ENCODE assay signal across 26 mouse cellular contexts in the genomic region with DNA sequence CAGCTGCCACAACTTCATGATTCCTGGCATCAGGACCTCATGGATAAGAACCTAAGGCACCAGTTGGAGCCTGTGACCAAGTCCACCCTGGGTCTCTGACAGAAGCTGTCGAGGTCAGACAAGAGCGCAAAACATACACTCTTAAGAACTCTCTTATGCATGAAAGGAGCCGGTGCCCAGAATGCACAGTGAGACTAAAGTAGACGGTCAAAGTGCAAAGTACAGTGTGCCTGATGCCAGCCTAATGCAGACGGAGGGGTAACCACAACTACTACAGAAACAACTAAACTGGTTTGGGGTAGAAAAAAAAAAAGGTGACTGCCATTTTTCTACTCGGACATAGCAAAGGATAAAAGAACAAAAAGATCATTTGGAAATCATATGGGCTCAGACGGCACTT. TPM values are rescaled to one million over a fixed set of nuclear protein-coding genes. Genes with fewer than 3 reads are reported as not detected.
DNase-seq lines count a peak whose midpoint lies in the region; ATAC-seq and TF ChIP-seq lines count a peak whose summit lies in the region.
"Had no signal": no experiment of that assay in that cellular context is flagged by ENCODE, and none has a peak within 500 bp of the region (broad histone marks: within the 10 kb centered on the region; RNA-seq: fewer than 3 reads in every experiment).

No protein-coding gene starts in this region.

- no peaks in the 10 kb centered on the region for H3K27me3 ChIP-seq in kidney, embryonic 14.5 days (ENCODE audit: control insufficient read depth, insufficient read depth, low read length)
- no peaks in the 10 kb centered on the region for H3K27me3 ChIP-seq in intestine, postnatal 0 days (replicated peaks; ENCODE audit: control insufficient read depth, insufficient read depth, low read length)
- H3K27me3 ChIP-seq in kidney, embryonic 15.5 days: no peaks in the 10 kb centered on the region
- H3K27me3 ChIP-seq: hindbrain, embryonic 15.5 days; limb, embryonic 13.5 days; midbrain, embryonic 13.5 days; neural tube, embryonic 13.5 days; Patski had no signal

- WGBS in kidney, embryonic 14.5 days: 88% methylated on average over 7 of the region's 7 CpGs
- 54% methylated on average over 7 of the region's 7 CpGs for WGBS in intestine, postnatal 0 days
- 86% methylated on average over 7 of the region's 7 CpGs for WGBS in kidney, embryonic 15.5 days

- no peaks in the 10 kb centered on the region for H3K9me3 ChIP-seq in kidney, embryonic 14.5 days (ENCODE audit: control insufficient read depth, low read length)
- no peaks in the 10 kb centered on the region for H3K9me3 ChIP-seq in intestine, postnatal 0 days (ENCODE audit: control insufficient read depth)
- H3K9me3 ChIP-seq in kidney, embryonic 15.5 days (replicated peaks): no peaks in the 10 kb centered on the region
- H3K9me3 ChIP-seq: hindbrain, embryonic 10.5 days; hindbrain, embryonic 15.5 days; limb, embryonic 13.5 days; midbrain, embryonic 13.5 days; neural tube, embryonic 13.5 days had no signal

- no peaks in the 10 kb centered on the region for H3K36me3 ChIP-seq in kidney, embryonic 14.5 days (ENCODE audit: control insufficient read depth, insufficient read depth, low read length)
- no peaks in the 10 kb centered on the region for H3K36me3 ChIP-seq in intestine, postnatal 0 days (ENCODE audit: control insufficient read depth, insufficient read depth)
- no peaks in the 10 kb centered on the region for H3K36me3 ChIP-seq in kidney, embryonic 15.5 days
- H3K36me3 ChIP-seq: hindbrain, embryonic 10.5 days; hindbrain, embryonic 15.5 days; limb, embryonic 13.5 days; midbrain, embryonic 13.5 days; neural tube, embryonic 13.5 days had no signal

- H3K27ac ChIP-seq in kidney, embryonic 14.5 days (ENCODE audit: low read depth, low read length): no peak overlapping the region
- no peak overlapping the region for H3K27ac ChIP-seq in intestine, postnatal 0 days (ENCODE audit: low read depth, low read length)
- H3K27ac ChIP-seq in kidney, embryonic 15.5 days: no peak overlapping the region
- H3K27ac ChIP-seq: hindbrain, embryonic 10.5 days; hindbrain, embryonic 15.5 days; limb, embryonic 13.5 days; liver, embryonic 14.5 days; midbrain, embryonic 13.5 days; neural tube, embryonic 13.5 days had no signal

- H3K9ac ChIP-seq in kidney, embryonic 14.5 days (ENCODE audit: low read depth, low read length): no peak overlapping the region
- H3K9ac ChIP-seq in intestine, postnatal 0 days (ENCODE audit: low read depth, low read length): no peak overlapping the region
- H3K9ac ChIP-seq in kidney, embryonic 15.5 days: no peak overlapping the region
- H3K9ac ChIP-seq: hindbrain, embryonic 15.5 days; limb, embryonic 13.5 days; liver, embryonic 14.5 days; lung, embryonic 14.5 days; midbrain, embryonic 13.5 days; neural tube, embryonic 13.5 days had no signal

- peak; percentile 76 for DNase-seq in kidney, adult 11 months
- peak; percentile 62 to 81 for DNase-seq in kidney, postnatal 25 days
- no peak for DNase-seq in lung, postnatal 25 days (ENCODE audit: low spot score)
- no peak for DNase-seq in heart, adult 8-10 months (ENCODE audit: low spot score)
- DNase-seq: adrenal gland, postnatal 14 days; cerebellum, adult 11 months; cerebellum, adult 9-10 months; cerebellum, postnatal 36 days; gastrocnemius, postnatal 10 days; heart, postnatal 14 days; lung, embryonic 14.5 days; lung, postnatal 36 days; thymus, postnatal 4 days had no signal

- no peak for ATAC-seq in kidney, embryonic 14.5 days (ENCODE audit: low FRiP score, low TSS enrichment)
- ATAC-seq in intestine, postnatal 0 days: peak; percentile 56; the same call in 1 of the 2 replicates
- 0 out of 2 replicates have a peak, but pooled peaks have one; percentile 25 for ATAC-seq in kidney, embryonic 15.5 days (replicated peaks; ENCODE audit: low FRiP score)
- ATAC-seq: forebrain, embryonic 16.5 days; inflammation-experienced regulatory T-cells, adult 6 months; midbrain, embryonic 13.5 days; Patski had no signal

- no peaks in the 10 kb centered on the region for H3K4me1 ChIP-seq in kidney, embryonic 14.5 days (ENCODE audit: control insufficient read depth, insufficient read depth, low read length)
- H3K4me1 ChIP-seq in intestine, postnatal 0 days (replicated peaks; ENCODE audit: control insufficient read depth, insufficient read depth, low read length): no peaks in the 10 kb centered on the region; the same call in 1 of the 2 replicates
- H3K4me1 ChIP-seq in kidney, embryonic 15.5 days: 0 out of 2 replicates have a peak, but pooled peaks cover 12% of the 10 kb centered on the region
- H3K4me1 ChIP-seq: hindbrain, embryonic 10.5 days had no signal

- no peak for TF ChIP-seq CTCF in intestine, postnatal 0 days (IDR thresholded peaks at IDR 0.05; ENCODE audit: low read depth)

- H3K4me2 ChIP-seq in kidney, embryonic 14.5 days (replicated peaks; ENCODE audit: low read depth, low read length): no peak overlapping the region
- H3K4me2 ChIP-seq in intestine, postnatal 0 days (replicated peaks; ENCODE audit: low read depth): no peak overlapping the region; the same call in 1 of the 2 replicates
- H3K4me2 ChIP-seq in kidney, embryonic 15.5 days: no peak overlapping the region
- H3K4me2 ChIP-seq: hindbrain, embryonic 15.5 days; limb, embryonic 13.5 days; lung, embryonic 14.5 days; midbrain, embryonic 13.5 days; neural tube, embryonic 13.5 days had no signal

- no peak overlapping the region for H3K4me3 ChIP-seq in kidney, embryonic 14.5 days (ENCODE audit: low read length)
- H3K4me3 ChIP-seq in intestine, postnatal 0 days (ENCODE audit: low read depth, low read length): no peak overlapping the region
- H3K4me3 ChIP-seq in kidney, embryonic 15.5 days (replicated peaks): no peak overlapping the region
- H3K4me3 ChIP-seq: erythroblast, embryonic 14.5 days; hindbrain, embryonic 10.5 days; hindbrain, embryonic 15.5 days; limb, embryonic 13.5 days; midbrain, embryonic 13.5 days; neural tube, embryonic 13.5 days had no signal

RNA-seq across cellular contexts. Expression of a gene that starts 47.7 kb away (rescaled TPM):
- 7.1 and 10.1 TPM in 2 replicates for polyA plus RNA-seq in kidney, embryonic 14.5 days (2014; fragmentation: Nextera tagmentation; extraction: Ambion mirVana)
- 2.7 and 3.1 TPM in 2 replicates for polyA plus RNA-seq in intestine, postnatal 0 days (2015; fragmentation: Nextera tagmentation; extraction: Ambion mirVana)
- polyA plus RNA-seq in kidney, embryonic 15.5 days (2015; fragmentation: Nextera tagmentation; extraction: Ambion mirVana): 11.3 and 13.2 TPM in 2 replicates
- 10 to 100 TPM; 18.2 to 20.2 (median 18.5) TPM for total RNA-seq in heart, adult 8-10 months (2022)
- polyA plus RNA-seq: erythroblast, embryonic 14.5 days had no signal

Comparison
In these comparisons a context has a peak if more than half of its experiments do, and no peak if none do; other contexts are left out.
1. DNase-seq: peak in kidney, adult 11 months (single experiment) and kidney, postnatal 25 days (2 of 2); none in lung, postnatal 25 days (single experiment) and heart, adult 8-10 months (single experiment).